Mouse (Mus musculus) lung, postnatal 0 days (tissue): ENCODE data around the gene Hba-a1. TPM values are rescaled to one million over a fixed set of nuclear protein-coding genes. Genes with fewer than 3 reads are reported as not detected.

ENCODE experiments used
- ATAC-seq: fragments of 200-750 bp; cut with Nextera tagmentation; 2 replicates; pipeline ENCODE4 v1.8.0; 2017; ENCODE audit warnings: moderate library complexity
- DNase-seq: peaks from one replicate; pipeline ENCODE4 v3.0.0-alpha.2; 2016; ENCODE audit warnings: low spot score
- H3K27ac ChIP-seq: fragments of 300-500 bp; sonication (generic); 2 replicates; pipeline ENCODE4 v1.5.1; 2014; ENCODE audit warnings: antibody characterized with exemption, mild to moderate bottlenecking, low read length, mixed read lengths
- H3K27me3 ChIP-seq: fragments of 300-500 bp; sonication (generic); replicated peaks from 2 replicates; pipeline ENCODE4 v1.6.1; 2014; ENCODE audit warnings: low read length, mixed read lengths; ENCODE audit not compliant: insufficient read depth
- H3K36me3 ChIP-seq: fragments of 300-500 bp; sonication (generic); 2 replicates; pipeline ENCODE4 v1.6.1; 2014; ENCODE audit warnings: low read length, mixed read lengths; ENCODE audit not compliant: insufficient read depth
- H3K4me1 ChIP-seq: fragments of 300-500 bp; sonication (generic); 2 replicates; pipeline ENCODE4 v1.6.1; 2014; ENCODE audit warnings: antibody characterized with exemption, low read depth, low read length, mixed read lengths; ENCODE audit not compliant: insufficient read depth
- H3K4me2 ChIP-seq: fragments of 300-500 bp; sonication (generic); replicated peaks from 2 replicates; pipeline ENCODE4 v1.6.1; 2014; ENCODE audit warnings: low read depth, mild to moderate bottlenecking, low read length, moderate library complexity, mixed read lengths
- H3K4me3 ChIP-seq: fragments of 300-500 bp; sonication (generic); 2 replicates; pipeline ENCODE4 v1.5.1; 2014; ENCODE audit warnings: low read depth, low read length
- H3K9ac ChIP-seq: fragments of 300-500 bp; sonication (generic); replicated peaks from 2 replicates; pipeline ENCODE4 v1.6.1; 2014; ENCODE audit warnings: low read depth, mild to moderate bottlenecking
- H3K9me3 ChIP-seq: fragments of 300-500 bp; sonication (generic); 2 replicates; pipeline ENCODE4 v1.6.1; 2016; ENCODE audit warnings: low read length, mixed read lengths
- CTCF ChIP-seq: IDR thresholded peaks from 2 replicates; pipeline ENCODE4 v1.5.1; 2016; ENCODE audit warnings: antibody characterized with exemption, mild to moderate bottlenecking
- EP300 ChIP-seq: IDR thresholded peaks from 2 replicates; pipeline ENCODE4 v1.6.1; 2016; ENCODE audit warnings: antibody characterized with exemption, mild to moderate bottlenecking, control low read depth
- whole genome bisulfite sequencing: fragments of 180-500 bp; shearing (Covaris S2); extraction: QIAGEN DNeasy Blood & Tissue Kit; methylation state at CpG from one replicate; pipeline ENCODE4 v1.1.7; 2014; 5-methylcytosine and 5-hydroxymethylcytosine counted together
- polyA plus RNA-seq: library from polyadenylated mRNA; unstranded; fragments of >200 nt; fragmentation: Nextera tagmentation; extraction: Ambion mirVana; gene quantifications from 2 replicates; pipeline ENCODE4 v1.2.1, GENCODE M21; 2015

Hba-a1 gene
- polyA plus RNA-seq, 1 experiment from 2014 or later: 11,284 TPM

GRCm38 (mm10) chr11:32303455-32303854 is 20.1 kb downstream of the Hba-a1 start:
- H3K4me1 ChIP-seq: no peaks in the 10 kb centered on the region
- TF ChIP-seq EP300: no peak
- no peak for ATAC-seq
- no peaks in the 10 kb centered on the region for H3K36me3 ChIP-seq
- no peaks in the 10 kb centered on the region for H3K9me3 ChIP-seq
- 80% methylated on average over 1 of the region's 1 CpGs for WGBS
- DNase-seq: no peak
- H3K27me3 ChIP-seq: no peaks in the 10 kb centered on the region
- no peak overlapping the region for H3K4me3 ChIP-seq
- H3K4me2 ChIP-seq: no peak overlapping the region
- H3K9ac ChIP-seq: no peak overlapping the region
- H3K27ac ChIP-seq: no peak overlapping the region

- H3K27ac ChIP-seq: no peak overlapping the region
- H3K4me2 ChIP-seq: no peak overlapping the region
- no peak for ATAC-seq
- 68% methylated on average over 1 of the region's 1 CpGs for WGBS
- H3K9me3 ChIP-seq: no peaks in the 10 kb centered on the region
- no peak overlapping the region for H3K9ac ChIP-seq
- no peaks in the 10 kb centered on the region for H3K4me1 ChIP-seq
- TF ChIP-seq EP300 (no peak), CTCF (no peak)
- no peaks in the 10 kb centered on the region for H3K27me3 ChIP-seq
- no peaks in the 10 kb centered on the region for H3K36me3 ChIP-seq
- no peak for DNase-seq
- no peak overlapping the region for H3K4me3 ChIP-seq
These were observed 23.7 kb downstream of the Hba-a1 start for GRCm38 (mm10) chr11:32307006-32307405.

- Histone ChIP-seq H3K36me3 (no peaks in the 10 kb centered on the region), H3K9me3 (no peaks in the 10 kb centered on the region), H3K4me3 (no peak overlapping the region), H3K4me1 (no peaks in the 10 kb centered on the region), H3K27ac (no peak overlapping the region), H3K9ac (no peak overlapping the region), H3K27me3 (no peaks in the 10 kb centered on the region), H3K4me2 (no peak overlapping the region)
- DNase-seq: no peak
- ATAC-seq: no peak
- WGBS: 62% methylated on average over 4 of the region's 4 CpGs
- TF ChIP-seq CTCF: no peak
- no peak for TF ChIP-seq EP300
These were observed 26.1 kb downstream of the Hba-a1 start for GRCm38 (mm10) chr11:32309446-32309845.

- Histone ChIP-seq H3K27ac (no peak overlapping the region), H3K9ac (no peak overlapping the region), H3K4me1 (no peaks in the 10 kb centered on the region), H3K4me3 (no peak overlapping the region), H3K36me3 (no peaks in the 10 kb centered on the region), H3K27me3 (no peaks in the 10 kb centered on the region), H3K4me2 (no peak overlapping the region), H3K9me3 (no peaks in the 10 kb centered on the region)
- no peak for DNase-seq
- WGBS: 56% methylated on average over 3 of the region's 3 CpGs
- TF ChIP-seq CTCF: no peak
- no peak for TF ChIP-seq EP300
- ATAC-seq: no peak
These were observed 26.6 kb downstream of the Hba-a1 start for GRCm38 (mm10) chr11:32309928-32310327.

- no peaks in the 10 kb centered on the region for H3K9me3 ChIP-seq
- no peaks in the 10 kb centered on the region for H3K4me1 ChIP-seq
- WGBS: 73% methylated on average over 3 of the region's 3 CpGs
- no peak overlapping the region for H3K9ac ChIP-seq
- no peak overlapping the region for H3K4me2 ChIP-seq
- no peaks in the 10 kb centered on the region for H3K27me3 ChIP-seq
- H3K36me3 ChIP-seq: no peaks in the 10 kb centered on the region
- ATAC-seq (no peak), DNase-seq (no peak)
- no peak for TF ChIP-seq CTCF
- no peak for TF ChIP-seq EP300
- H3K27ac ChIP-seq: no peak overlapping the region
- H3K4me3 ChIP-seq: no peak overlapping the region
These were observed 32.7 kb downstream of the Hba-a1 start for GRCm38 (mm10) chr11:32316009-32316408.

GRCm38 (mm10) chr11:32320507-32321195 is 37.3 kb downstream of the Hba-a1 start:
- Histone ChIP-seq H3K4me2 (no peak overlapping the region), H3K4me1 (no peaks in the 10 kb centered on the region), H3K4me3 (no peak overlapping the region), H3K36me3 (no peaks in the 10 kb centered on the region), H3K27ac (no peak overlapping the region), H3K9ac (no peak overlapping the region), H3K9me3 (no peaks in the 10 kb centered on the region), H3K27me3 (no peaks in the 10 kb centered on the region)
- DNase-seq: no peak
- ATAC-seq: no peak
- WGBS: 58% methylated on average over 11 of the region's 11 CpGs
- TF ChIP-seq EP300: no peak
- no peak for TF ChIP-seq CTCF

GRCm38 (mm10) chr11:32321196-32321565 is 37.9 kb downstream of the Hba-a1 start:
- no peak for TF ChIP-seq EP300
- peak; percentile 85 for TF ChIP-seq CTCF
- no peaks in the 10 kb centered on the region for H3K27me3 ChIP-seq
- H3K36me3 ChIP-seq: no peaks in the 10 kb centered on the region
- H3K4me3 ChIP-seq: no peak overlapping the region
- H3K4me1 ChIP-seq: no peaks in the 10 kb centered on the region
- H3K4me2 ChIP-seq: no peak overlapping the region
- no peak overlapping the region for H3K27ac ChIP-seq
- no peak overlapping the region for H3K9ac ChIP-seq
- peak; percentile 57 for ATAC-seq
- DNase-seq: peak; percentile 71
- no peaks in the 10 kb centered on the region for H3K9me3 ChIP-seq
- 33% methylated on average over 8 of the region's 8 CpGs for WGBS
